Mouse (Mus musculus) E14TG2a.4 (cell line): ENCODE results near the gene Shc3.
A peak's percentile ranks its signal among the peaks of the same experiment; 100 is the strongest.

ENCODE experiments used
- H3K27me3 ChIP-seq: 2 replicates; pipeline ENCODE4 v1.6.1; 2014; ENCODE audit warnings: low read length, control low read depth; ENCODE audit not compliant: insufficient read depth
- H3K36me3 ChIP-seq: 2 replicates; pipeline ENCODE4 v1.6.1; 2014; ENCODE audit warnings: low read length, control low read depth; ENCODE audit not compliant: insufficient read depth
- H3K4me1 ChIP-seq: replicated peaks from 2 replicates; pipeline ENCODE4 v1.6.1; 2014; ENCODE audit warnings: low read depth, low read length, control low read depth
- H3K4me3 ChIP-seq: replicated peaks from 2 replicates; pipeline ENCODE4 v1.5.1; 2014; ENCODE audit warnings: mild to moderate bottlenecking, low read length
- H3K9me3 ChIP-seq: 2 replicates; pipeline ENCODE4 v1.6.1; 2014; ENCODE audit warnings: low read length, control low read depth
- CTCF ChIP-seq: conservative IDR thresholded peaks from 2 replicates; pipeline ENCODE4 v1.5.1; 2014; ENCODE audit warnings: low read length
- NANOG ChIP-seq: IDR thresholded peaks from 2 replicates; pipeline ENCODE4 v1.6.1; 2014; ENCODE audit warnings: borderline replicate concordance, low read length, mixed read lengths
- POU5F1 ChIP-seq: IDR thresholded peaks from 2 replicates; pipeline ENCODE4 v1.6.1; 2014; ENCODE audit warnings: low read length, borderline replicate concordance

Shc3 gene

GRCm38 (mm10) chr13:51425662-51426443 lies 143.4 kb downstream of the Shc3 start:
- TF ChIP-seq NANOG = no peak
- H3K9me3 ChIP-seq = no peaks in the 10 kb centered on the region
- peaks cover 4% of the 10 kb centered on the region; the same call in 1 of the 2 replicates for H3K4me1 ChIP-seq
- H3K4me3 ChIP-seq = no peak overlapping the region
- H3K36me3 ChIP-seq = no peaks in the 10 kb centered on the region
- H3K27me3 ChIP-seq = no peaks in the 10 kb centered on the region

DNA sequence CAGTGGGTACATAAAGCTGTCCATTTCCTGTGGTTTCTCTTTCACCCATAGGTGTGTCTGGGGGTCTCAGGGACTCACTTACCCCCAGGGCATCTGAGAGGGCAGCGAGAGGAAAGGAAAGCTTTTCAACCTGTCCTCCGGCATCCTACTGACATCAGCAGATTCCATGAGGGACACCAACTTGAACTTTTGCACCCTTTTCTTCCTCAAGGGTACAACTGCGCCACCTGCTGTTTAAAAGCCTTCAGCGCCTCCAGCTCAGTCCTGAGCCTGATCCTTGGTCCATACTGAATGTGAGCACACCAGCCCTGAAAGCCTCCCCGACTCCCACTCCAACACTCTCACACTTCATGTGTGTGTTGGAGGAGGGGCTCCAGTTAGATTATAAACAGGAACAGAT lies 144.6 kb downstream of the Shc3 start:
- no peak for TF ChIP-seq NANOG
- no peak for TF ChIP-seq POU5F1
- peak; percentile 74 for TF ChIP-seq CTCF
- H3K27me3 ChIP-seq = peaks cover 8% of the 10 kb centered on the region
- H3K36me3 ChIP-seq = no peaks in the 10 kb centered on the region
- H3K4me1 ChIP-seq = peaks cover 6% of the 10 kb centered on the region
- H3K4me3 ChIP-seq = no peak overlapping the region
- H3K9me3 ChIP-seq = no peaks in the 10 kb centered on the region

DNA sequence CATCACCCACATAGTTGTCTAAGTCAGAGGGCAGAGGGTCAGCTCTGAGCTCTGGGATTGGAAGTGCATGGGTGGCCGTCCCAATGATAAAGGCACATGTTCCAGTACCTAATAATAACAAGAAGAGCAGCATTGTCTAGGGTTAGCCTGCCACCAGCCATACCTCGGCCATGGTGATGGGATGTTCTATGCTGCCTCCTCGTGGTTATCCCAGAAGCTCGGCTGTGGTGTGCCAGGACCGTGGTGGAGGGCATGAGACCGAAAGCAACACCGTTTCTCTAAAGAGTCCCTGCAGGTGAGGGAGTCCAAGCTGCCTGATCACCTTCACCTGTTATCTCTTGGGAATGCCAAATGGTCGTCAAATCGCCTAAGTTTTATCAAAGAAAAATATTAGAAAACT lies 145.6 kb downstream of the Shc3 start:
- peaks cover 16% of the 10 kb centered on the region for H3K4me1 ChIP-seq
- peaks cover 17% of the 10 kb centered on the region for H3K27me3 ChIP-seq
- H3K36me3 ChIP-seq = no peaks in the 10 kb centered on the region
- H3K9me3 ChIP-seq = no peaks in the 10 kb centered on the region
- TF ChIP-seq POU5F1 (no peak), CTCF (no peak), NANOG (no peak)
- no peak overlapping the region for H3K4me3 ChIP-seq

- no peaks in the 10 kb centered on the region for H3K9me3 ChIP-seq
- no peak for TF ChIP-seq POU5F1
- no peak for TF ChIP-seq NANOG
- no peak for TF ChIP-seq CTCF
- H3K4me1 ChIP-seq = peaks cover 16% of the 10 kb centered on the region
- H3K27me3 ChIP-seq = peaks cover 17% of the 10 kb centered on the region
- H3K4me3 ChIP-seq = no peak overlapping the region
- H3K36me3 ChIP-seq = no peaks in the 10 kb centered on the region
These were observed 148.4 kb downstream of the Shc3 start for GRCm38 (mm10) chr13:51420861-51421260.

DNA sequence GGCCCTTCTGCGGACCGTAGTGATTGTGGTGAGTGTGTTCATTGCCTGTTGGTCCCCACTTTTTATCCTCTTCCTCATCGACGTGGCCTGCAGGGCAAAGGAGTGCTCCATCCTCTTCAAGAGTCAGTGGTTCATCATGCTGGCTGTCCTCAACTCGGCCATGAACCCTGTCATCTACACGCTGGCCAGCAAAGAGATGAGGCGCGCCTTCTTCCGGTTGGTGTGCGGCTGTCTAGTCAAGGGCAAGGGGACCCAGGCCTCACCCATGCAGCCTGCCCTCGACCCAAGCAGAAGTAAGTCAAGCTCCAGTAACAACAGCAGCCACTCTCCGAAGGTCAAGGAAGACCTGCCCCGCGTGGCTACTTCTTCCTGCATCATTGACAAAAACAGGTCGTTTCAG lies 149.7 kb downstream of the Shc3 start:
- Histone ChIP-seq H3K9me3 (no peaks in the 10 kb centered on the region), H3K27me3 (peaks cover 17% of the 10 kb centered on the region), H3K36me3 (no peaks in the 10 kb centered on the region), H3K4me1 (peaks cover 17% of the 10 kb centered on the region), H3K4me3 (peak overlapping the region; percentile 55)
- TF ChIP-seq NANOG (no peak), CTCF (no peak), POU5F1 (no peak)

- H3K9me3 ChIP-seq = no peaks in the 10 kb centered on the region
- TF ChIP-seq POU5F1 (no peak), CTCF (no peak), NANOG (no peak)
- H3K27me3 ChIP-seq = peaks cover 17% of the 10 kb centered on the region
- peaks cover 17% of the 10 kb centered on the region for H3K4me1 ChIP-seq
- peak overlapping the region; percentile 55 for H3K4me3 ChIP-seq
- H3K36me3 ChIP-seq = no peaks in the 10 kb centered on the region
These were observed 150.2 kb downstream of the Shc3 start for GRCm38 (mm10) chr13:51418942-51419451.

GRCm38 (mm10) chr13:51418268-51418941 lies 150.8 kb downstream of the Shc3 start:
- TF ChIP-seq CTCF (peak; percentile 35), NANOG (no peak)
- Histone ChIP-seq H3K27me3 (peaks cover 17% of the 10 kb centered on the region), H3K9me3 (no peaks in the 10 kb centered on the region), H3K4me1 (peaks cover 17% of the 10 kb centered on the region), H3K4me3 (peak overlapping the region; percentile 55), H3K36me3 (no peaks in the 10 kb centered on the region)

DNA sequence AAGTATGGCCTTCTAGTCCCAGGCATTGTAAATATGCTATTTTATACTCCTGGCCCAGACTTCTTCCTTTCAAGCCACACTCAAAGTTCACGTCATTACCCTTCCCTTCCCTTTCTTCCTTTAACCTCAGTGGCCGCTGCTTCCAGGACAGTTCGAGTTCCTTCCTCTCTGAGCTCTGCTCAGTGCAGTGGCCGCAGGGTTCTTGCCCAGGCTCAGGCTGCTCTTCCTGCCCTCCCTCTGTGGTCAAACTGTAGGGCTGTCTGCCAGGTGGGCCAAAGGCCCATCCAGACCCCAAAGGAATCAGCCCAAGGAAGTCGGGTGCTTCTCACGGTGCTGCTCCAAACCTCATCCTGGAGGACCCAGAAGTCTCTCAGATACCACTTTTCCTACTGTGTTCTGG lies 151.4 kb downstream of the Shc3 start:
- Histone ChIP-seq H3K27me3 (peaks cover 21% of the 10 kb centered on the region), H3K36me3 (no peaks in the 10 kb centered on the region), H3K9me3 (no peaks in the 10 kb centered on the region), H3K4me1 (peaks cover 22% of the 10 kb centered on the region), H3K4me3 (no peak overlapping the region)
- no peak for TF ChIP-seq NANOG
- TF ChIP-seq POU5F1 = no peak
- TF ChIP-seq CTCF = no peak
